Comparison of ENCODE assay signal across 8 mouse cellular contexts in genomic region chr7:49343081-49343600, GRCm38 (mm10).
A peak's percentile ranks its signal among the peaks of the same experiment; 100 is the strongest.
DNase-seq lines count a peak whose midpoint lies in the region; ATAC-seq and TF ChIP-seq lines count a peak whose summit lies in the region.

No protein-coding gene starts in this region.

- WGBS in kidney, embryonic 16.5 days, result 9% methylated on average over 16 of the region's 16 CpGs
- WGBS in kidney, adult 2 months, result 28% methylated on average over 16 of the region's 16 CpGs
- 14% methylated on average over 16 of the region's 16 CpGs for WGBS in heart, embryonic 10.5 days
- 23% methylated on average over 16 of the region's 16 CpGs for WGBS in limb, embryonic 10.5 days
- WGBS in forebrain, embryonic 15.5 days, result 34% methylated on average over 16 of the region's 16 CpGs

- DNase-seq in kidney, adult 2 months, result no peak
- DNase-seq in heart, embryonic 10.5 days (ENCODE audit: low spot score), result no peak
- DNase-seq in limb, embryonic 10.5 days (ENCODE audit: low spot score), result peak; percentile 34
- DNase-seq in left cerebral cortex, postnatal 10 days (ENCODE audit: extremely low spot score in 1 of 2, low spot score in 2 of 2), result no peak
- no peak for DNase-seq in left cerebral cortex, adult 2 months (ENCODE audit: extremely low spot score in 1 of 2, low spot score in 2 of 2)

- no peak overlapping the region for H3K4me3 ChIP-seq in kidney, embryonic 16.5 days (ENCODE audit: low read length)
- no peak overlapping the region for H3K4me3 ChIP-seq in kidney, adult 2 months (ENCODE audit: insufficient read depth, low read depth, low read length)
- peak overlapping the region; percentile 35 for H3K4me3 ChIP-seq in heart, embryonic 10.5 days
- 0 out of 2 replicates have a peak overlapping the region, but pooled peaks have one; percentile 19 for H3K4me3 ChIP-seq in limb, embryonic 10.5 days
- no peak overlapping the region for H3K4me3 ChIP-seq in myocyte
- no peak overlapping the region for H3K4me3 ChIP-seq in forebrain, embryonic 15.5 days
- H3K4me3 ChIP-seq in left cerebral cortex, adult 2 months, result no peak overlapping the region

- no peak overlapping the region for H3K27ac ChIP-seq in kidney, embryonic 16.5 days (ENCODE audit: low read length)
- H3K27ac ChIP-seq in kidney, adult 2 months (ENCODE audit: insufficient read depth, low read depth, low read length), result no peak overlapping the region
- H3K27ac ChIP-seq in heart, embryonic 10.5 days, result peak overlapping the region; percentile 79
- peak overlapping the region; percentile 69 for H3K27ac ChIP-seq in limb, embryonic 10.5 days
- no peak overlapping the region for H3K27ac ChIP-seq in forebrain, embryonic 15.5 days (replicated peaks)
- H3K27ac ChIP-seq in left cerebral cortex, adult 2 months, result no peak overlapping the region

- peak overlapping the region; percentile 41 for H3K4me2 ChIP-seq in kidney, embryonic 16.5 days (replicated peaks; ENCODE audit: low read depth, low read length)
- peak overlapping the region; percentile 62 for H3K4me2 ChIP-seq in myocyte (ENCODE audit: low read depth)
- H3K4me2 ChIP-seq in forebrain, embryonic 15.5 days (replicated peaks), result no peak overlapping the region

- TF ChIP-seq POLR2A in kidney, adult 2 months (IDR thresholded peaks at IDR 0.05; ENCODE audit: low read depth, low read length), result no peak
- no peak for TF ChIP-seq POLR2A in myocyte (IDR thresholded peaks at IDR 0.05; ENCODE audit: insufficient read length, low read depth)

- no peaks in the 10 kb centered on the region for H3K9me3 ChIP-seq in kidney, embryonic 16.5 days (ENCODE audit: low read length)
- no peaks in the 10 kb centered on the region for H3K9me3 ChIP-seq in heart, embryonic 10.5 days
- no peaks in the 10 kb centered on the region for H3K9me3 ChIP-seq in limb, embryonic 10.5 days (replicated peaks)
- H3K9me3 ChIP-seq in forebrain, embryonic 15.5 days, result no peaks in the 10 kb centered on the region

- H3K36me3 ChIP-seq in kidney, embryonic 16.5 days (ENCODE audit: insufficient read depth, low read length), result no peaks in the 10 kb centered on the region
- H3K36me3 ChIP-seq in kidney, adult 2 months (ENCODE audit: control insufficient read depth, insufficient read depth, low read length), result no peaks in the 10 kb centered on the region
- no peaks in the 10 kb centered on the region for H3K36me3 ChIP-seq in heart, embryonic 10.5 days
- no peaks in the 10 kb centered on the region for H3K36me3 ChIP-seq in limb, embryonic 10.5 days
- no peaks in the 10 kb centered on the region for H3K36me3 ChIP-seq in myocyte (ENCODE audit: control insufficient read depth, insufficient read depth)
- H3K36me3 ChIP-seq in forebrain, embryonic 15.5 days, result no peaks in the 10 kb centered on the region

- peak; percentile 69 for ATAC-seq in kidney, embryonic 16.5 days (ENCODE audit: low FRiP score, low TSS enrichment)
- ATAC-seq in forebrain, embryonic 15.5 days (replicated peaks), result no peak

- H3ac ChIP-seq in myocyte (ENCODE audit: control insufficient read depth, insufficient read length), result no peak overlapping the region

- intact Hi-C loops in left cerebral cortex, postnatal 10 days (cut with DNase I), result no loop called here
- intact Hi-C loops in left cerebral cortex, adult 2 months (cut with DNase I), result no loop called here

- H3K79me2 ChIP-seq in myocyte (ENCODE audit: control insufficient read depth, insufficient read depth), result no peaks in the 10 kb centered on the region

- H3K9ac ChIP-seq in kidney, embryonic 16.5 days (replicated peaks; ENCODE audit: low read length), result 0 out of 2 replicates have a peak overlapping the region, but pooled peaks have one; percentile 2
- no peak overlapping the region for H3K9ac ChIP-seq in forebrain, embryonic 15.5 days (replicated peaks)

- no peak for TF ChIP-seq CTCF in kidney, adult 2 months (conservative IDR thresholded peaks at IDR 0.05; ENCODE audit: insufficient read depth, insufficient read length, low read depth, low read length)
- TF ChIP-seq CTCF in left cerebral cortex, adult 2 months (IDR thresholded peaks at IDR 0.05), result no peak

- peaks cover 22% of the 10 kb centered on the region for H3K4me1 ChIP-seq in kidney, embryonic 16.5 days (ENCODE audit: insufficient read depth, low read length)
- H3K4me1 ChIP-seq in kidney, adult 2 months (ENCODE audit: control insufficient read depth, insufficient read depth, low read length), result no peaks in the 10 kb centered on the region
- H3K4me1 ChIP-seq in heart, embryonic 10.5 days, result peaks cover 25% of the 10 kb centered on the region
- peaks cover 27% of the 10 kb centered on the region for H3K4me1 ChIP-seq in limb, embryonic 10.5 days
- H3K4me1 ChIP-seq in forebrain, embryonic 15.5 days, result peaks cover 38% of the 10 kb centered on the region

- no peaks in the 10 kb centered on the region for H3K27me3 ChIP-seq in kidney, embryonic 16.5 days (ENCODE audit: insufficient read depth, low read length)
- H3K27me3 ChIP-seq in kidney, adult 2 months (replicated peaks; ENCODE audit: control insufficient read depth, insufficient read depth, low read length), result no peaks in the 10 kb centered on the region
- H3K27me3 ChIP-seq in heart, embryonic 10.5 days (ENCODE audit: insufficient read depth, poor library complexity, severe bottlenecking), result no peaks in the 10 kb centered on the region
- no peaks in the 10 kb centered on the region for H3K27me3 ChIP-seq in limb, embryonic 10.5 days (ENCODE audit: low read depth, poor library complexity, severe bottlenecking)
- no peaks in the 10 kb centered on the region for H3K27me3 ChIP-seq in myocyte (ENCODE audit: control insufficient read depth, insufficient read depth, insufficient read length)
- H3K27me3 ChIP-seq in forebrain, embryonic 15.5 days, result 0 out of 2 replicates have a peak, but pooled peaks cover 2% of the 10 kb centered on the region

TF ChIP-seq in myocyte, 11 proteins besides CTCF, POLR2A, EP300 and RAD21:
- TF ChIP-seq TCF3 (IDR thresholded peaks at IDR 0.05; ENCODE audit: insufficient read length, low read depth), result no peak
- no peak for TF ChIP-seq E2F4 (IDR thresholded peaks at IDR 0.05; ENCODE audit: insufficient read depth)
- peak; percentile 65 for TF ChIP-seq TCF12 (IDR thresholded peaks at IDR 0.05; ENCODE audit: insufficient read depth, poor library complexity, severe bottlenecking)
- peak in 2 of 3 experiments; percentile 46 to 74 for TF ChIP-seq MYOG (IDR thresholded peaks at IDR 0.05; ENCODE audit: control insufficient read depth in 1 of 3, insufficient read depth in 1 of 3, insufficient read length in 2 of 3, low read depth in 2 of 3)
- no peak for TF ChIP-seq POLR2AphosphoS2 (IDR thresholded peaks at IDR 0.05; ENCODE audit: insufficient read length, low read depth)
- peak in 2 of 3 experiments; percentile 1 to 73 for TF ChIP-seq MYOD1 (IDR thresholded peaks at IDR 0.05; ENCODE audit: control insufficient read depth in 1 of 3, insufficient read length in 2 of 3, low read depth in 2 of 3)

Comparison
In these comparisons a context has a peak if more than half of its experiments do, and no peak if none do; other contexts are left out.
1. H3K27ac ChIP-seq: peak in heart, embryonic 10.5 days (single experiment) and limb, embryonic 10.5 days (single experiment); none in kidney, embryonic 16.5 days (single experiment), kidney, adult 2 months (single experiment), forebrain, embryonic 15.5 days (single experiment) and left cerebral cortex, adult 2 months (single experiment).
2. H3K4me3 ChIP-seq: peak in heart, embryonic 10.5 days (single experiment) and limb, embryonic 10.5 days (single experiment); none in kidney, embryonic 16.5 days (single experiment), kidney, adult 2 months (single experiment), myocyte (single experiment), forebrain, embryonic 15.5 days (single experiment) and left cerebral cortex, adult 2 months (single experiment).